Mouse (Mus musculus): ENCODE data around the gene Fbp2. TPM values are rescaled to one million over a fixed set of nuclear protein-coding genes. Genes with fewer than 3 reads are reported as not detected.
A peak's percentile ranks its signal among the peaks of the same experiment; 100 is the strongest.
"Not testable (repeated sequence)": the region's sequence is repeated elsewhere in the genome, so short reads cannot be mapped to it uniquely, and the experiment has no call there.

Fbp2 gene
- total and polyA plus RNA-seq, 3 experiments: 0.13 to 0.16 TPM; not detected in 1

DNA sequence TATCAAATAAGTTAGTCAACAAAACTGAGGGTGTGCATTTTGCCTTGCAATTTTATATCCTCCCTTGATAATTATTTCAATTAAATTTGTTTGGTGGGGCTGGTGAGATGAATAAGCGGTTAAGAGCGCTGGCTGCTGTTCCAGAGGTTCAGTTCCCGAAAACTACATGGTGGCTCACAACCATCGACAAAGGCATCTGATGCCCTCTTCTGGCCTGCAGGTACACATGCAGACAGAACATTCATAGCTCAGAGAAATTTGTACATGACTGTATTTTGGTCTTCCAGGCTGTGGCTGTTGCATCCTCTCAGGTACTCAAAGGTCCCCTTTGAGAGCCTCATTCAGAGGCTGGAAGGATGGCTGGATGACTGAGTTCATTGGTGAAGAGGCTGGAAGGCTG lies 1.8 kb upstream of the Fbp2 start:
- dilution Hi-C loops (cut with MboI; ENCODE audit: extremely low pct_ligation_motif_present, extremely low pct_unique_long_range_greater_than_20kb, low sequenced_read_pairs) (no loop called here), in situ Hi-C loops (cut with MboI; ENCODE audit: low pct_ligation_motif_present, low pct_unique_long_range_greater_than_20kb, low sequenced_read_pairs) (no loop called here)
- no peak overlapping the region for H3K9ac ChIP-seq (ENCODE audit: insufficient read depth, low read depth)

DNA sequence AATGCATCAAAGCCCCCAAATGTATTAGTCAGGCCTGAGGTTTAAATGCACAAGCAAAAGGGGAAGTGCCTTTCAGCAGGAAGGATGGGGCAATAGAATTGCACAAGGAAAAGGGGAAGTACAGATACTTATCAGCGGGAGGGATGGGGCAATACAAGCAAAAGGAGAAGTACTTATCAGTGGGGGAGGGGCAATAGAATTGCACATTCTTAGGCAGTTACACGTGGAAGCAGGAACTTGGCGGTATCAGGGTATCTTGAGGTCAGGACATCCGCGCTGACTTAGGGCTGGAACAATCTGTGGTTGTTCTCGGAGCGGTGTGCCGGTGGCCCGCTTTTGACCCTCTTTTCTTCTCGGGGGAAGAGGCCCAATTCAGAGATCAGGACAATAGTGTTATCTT lies 1.0 kb upstream of the Fbp2 start:
- H3K4me1 ChIP-seq (ENCODE audit: control insufficient read depth in 1 of 2, insufficient read depth in 2 of 2); H3K27me3 ChIP-seq (replicated peaks); H3K4me3 ChIP-seq (replicated peaks in 1 of 3; ENCODE audit: low read depth in 2 of 3, low read length in 2 of 3, poor library complexity in 1 of 3); H3K9me3 ChIP-seq (replicated peaks; ENCODE audit: low read length); dilution Hi-C loops (cut with MboI; ENCODE audit: extremely low pct_ligation_motif_present, extremely low pct_unique_long_range_greater_than_20kb, low sequenced_read_pairs); H3K9ac ChIP-seq (ENCODE audit: insufficient read depth, low read depth); H3K4me2 ChIP-seq (ENCODE audit: insufficient read depth, low read depth, poor library complexity, severe bottlenecking); H3K79me2 ChIP-seq (replicated peaks; ENCODE audit: control insufficient read depth, extremely low read depth, insufficient read depth, poor library complexity, severe bottlenecking); H3K27ac ChIP-seq (ENCODE audit: insufficient read depth, low read depth); H3K36me3 ChIP-seq (replicated peaks in 1 of 2; ENCODE audit: control insufficient read depth in 1 of 2, insufficient read depth in 1 of 2, low read length in 1 of 2): not testable (repeated sequence)
- DNase-seq (ENCODE audit: extremely low read depth): peak; percentile 16
- in situ Hi-C loops (cut with MboI; ENCODE audit: low pct_ligation_motif_present, low pct_unique_long_range_greater_than_20kb, low sequenced_read_pairs): loop anchor here (10.0 kb wide), 2 partner anchors 94 to 234 kb away; partner anchors contain the start of genes 6720489N17Rik and Platr25

More for the DNA sequence above, 1.8 kb upstream of the Fbp2 start:
- H3K27ac ChIP-seq (ENCODE audit: insufficient read depth, low read depth): no peak overlapping the region
- H3K9me3 ChIP-seq (replicated peaks; ENCODE audit: low read length): no peaks in the 10 kb centered on the region
- H3K79me2 ChIP-seq (replicated peaks; ENCODE audit: control insufficient read depth, extremely low read depth, insufficient read depth, poor library complexity, severe bottlenecking): no peaks in the 10 kb centered on the region
- no peak overlapping the region for H3K4me3 ChIP-seq (replicated peaks in 1 of 3; ENCODE audit: low read depth in 2 of 3, low read length in 2 of 3, poor library complexity in 1 of 3)
- H3K4me2 ChIP-seq (ENCODE audit: insufficient read depth, low read depth, poor library complexity, severe bottlenecking): no peak overlapping the region
- no peak for DNase-seq (ENCODE audit: extremely low read depth)
- TF ChIP-seq ZKSCAN1 (IDR thresholded peaks at IDR 0.05; ENCODE audit: borderline replicate concordance, low read depth, low read length) (no peak), CTCF (conservative IDR thresholded peaks at IDR 0.05 in 1 of 2, IDR thresholded peaks at IDR 0.05 in 1 of 2; ENCODE audit: low read depth in 2 of 2, low read length in 2 of 2) (0 out of 4 replicates have a peak, but pooled peaks of 1 of the 2 experiments have one; percentile 12), BHLHE40 (IDR thresholded peaks at IDR 0.05; ENCODE audit: low read depth, low read length) (no peak), HCFC1 (IDR thresholded peaks at IDR 0.05; ENCODE audit: low read depth, low read length) (no peak), MEF2A (IDR thresholded peaks at IDR 0.05; ENCODE audit: borderline replicate concordance, low read depth, low read length) (no peak)
- no peaks in the 10 kb centered on the region for H3K27me3 ChIP-seq (replicated peaks)
- no peaks in the 10 kb centered on the region for H3K36me3 ChIP-seq (replicated peaks in 1 of 2; ENCODE audit: control insufficient read depth in 1 of 2, insufficient read depth in 1 of 2, low read length in 1 of 2)
- H3K4me1 ChIP-seq (ENCODE audit: control insufficient read depth in 1 of 2, insufficient read depth in 2 of 2): peaks cover 5% of the 10 kb centered on the region in 2 experiments; a peak in 2 of 4 replicates

DNA sequence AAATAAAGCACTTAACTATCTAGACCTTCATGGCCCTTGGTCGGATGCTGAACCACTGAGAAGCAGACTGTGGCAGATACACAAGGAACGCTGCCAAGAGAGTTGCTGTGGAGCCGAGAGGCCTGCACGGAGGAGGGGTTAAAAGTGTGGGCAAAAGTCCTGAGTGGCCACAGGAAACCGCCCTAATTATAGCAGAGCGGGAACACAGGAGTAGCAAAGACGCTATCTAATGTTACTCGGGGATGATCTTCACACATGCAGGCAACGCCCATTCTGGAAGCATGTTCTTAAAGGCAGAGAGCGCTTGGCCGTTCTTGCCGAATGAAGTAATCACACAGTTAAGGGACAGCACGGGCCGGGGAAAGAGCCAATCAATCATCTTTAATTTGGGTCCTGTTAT lies 1.4 kb downstream of the Fbp2 start:
- TF ChIP-seq USF2 (conservative IDR thresholded peaks at IDR 0.05; ENCODE audit: low read depth, low read length) (no peak), SMC3 (IDR thresholded peaks at IDR 0.05; ENCODE audit: low read depth, low read length) (no peak), NRF1 (IDR thresholded peaks at IDR 0.05; ENCODE audit: low read depth, low read length) (no peak), E2F4 (IDR thresholded peaks at IDR 0.05; ENCODE audit: insufficient replicate concordance, low read depth, low read length) (no peak), RAD21 (IDR thresholded peaks at IDR 0.05; ENCODE audit: low read depth, low read length) (no peak), ZMIZ1 (IDR thresholded peaks at IDR 0.05; ENCODE audit: low read depth, low read length) (no peak), TCF12 (IDR thresholded peaks at IDR 0.05; ENCODE audit: low read depth, low read length) (no peak), ZNF384 (IDR thresholded peaks at IDR 0.05; ENCODE audit: low read depth, low read length) (no peak), TBP (conservative IDR thresholded peaks at IDR 0.05; ENCODE audit: low read depth, low read length) (no peak), JUN (IDR thresholded peaks at IDR 0.05; ENCODE audit: insufficient read depth, low read depth, low read length) (no peak), ZKSCAN1 (IDR thresholded peaks at IDR 0.05; ENCODE audit: borderline replicate concordance, low read depth, low read length) (no peak), ELF1 (IDR thresholded peaks at IDR 0.05; ENCODE audit: low read depth, low read length) (no peak), GABPA (IDR thresholded peaks at IDR 0.05; ENCODE audit: insufficient replicate concordance, low read depth, low read length) (no peak), MXI1 (IDR thresholded peaks at IDR 0.05; ENCODE audit: low read depth, low read length) (no peak)
- Histone ChIP-seq H3K4me3 (replicated peaks in 1 of 3; ENCODE audit: low read depth in 2 of 3, low read length in 2 of 3, poor library complexity in 1 of 3) (no peak overlapping the region), H3K9me3 (replicated peaks; ENCODE audit: low read length) (no peaks in the 10 kb centered on the region), H3K27ac (ENCODE audit: insufficient read depth, low read depth) (no peak overlapping the region), H3K79me2 (replicated peaks; ENCODE audit: control insufficient read depth, extremely low read depth, insufficient read depth, poor library complexity, severe bottlenecking) (no peaks in the 10 kb centered on the region), H3K9ac (ENCODE audit: insufficient read depth, low read depth) (no peak overlapping the region), H3K4me1 (ENCODE audit: control insufficient read depth in 1 of 2, insufficient read depth in 2 of 2) (peaks cover 8 to 9% of the 10 kb centered on the region in 2 experiments; a peak in 2 of 4 replicates), H3K27me3 (replicated peaks) (no peaks in the 10 kb centered on the region), H3K4me2 (ENCODE audit: insufficient read depth, low read depth, poor library complexity, severe bottlenecking) (no peak overlapping the region), H3K36me3 (replicated peaks in 1 of 2; ENCODE audit: control insufficient read depth in 1 of 2, insufficient read depth in 1 of 2, low read length in 1 of 2) (no peaks in the 10 kb centered on the region)
- dilution Hi-C loops (cut with MboI; ENCODE audit: extremely low pct_ligation_motif_present, extremely low pct_unique_long_range_greater_than_20kb, low sequenced_read_pairs) (no loop called here), in situ Hi-C loops (cut with MboI; ENCODE audit: low pct_ligation_motif_present, low pct_unique_long_range_greater_than_20kb, low sequenced_read_pairs) (loop anchor here (10.0 kb wide), 2 partner anchors 92 to 232 kb away; partner anchors contain the start of genes 6720489N17Rik and Platr25)
- no peak for DNase-seq (ENCODE audit: extremely low read depth)
